Mouse (Mus musculus): ENCODE data around the gene Ric8b. TPM values are rescaled to one million over a fixed set of nuclear protein-coding genes. Genes with fewer than 3 reads are reported as not detected.

Ric8b gene
- total RNA-seq, 2 experiments from 2014 or later: 16.6 to 17.7 TPM

DNA sequence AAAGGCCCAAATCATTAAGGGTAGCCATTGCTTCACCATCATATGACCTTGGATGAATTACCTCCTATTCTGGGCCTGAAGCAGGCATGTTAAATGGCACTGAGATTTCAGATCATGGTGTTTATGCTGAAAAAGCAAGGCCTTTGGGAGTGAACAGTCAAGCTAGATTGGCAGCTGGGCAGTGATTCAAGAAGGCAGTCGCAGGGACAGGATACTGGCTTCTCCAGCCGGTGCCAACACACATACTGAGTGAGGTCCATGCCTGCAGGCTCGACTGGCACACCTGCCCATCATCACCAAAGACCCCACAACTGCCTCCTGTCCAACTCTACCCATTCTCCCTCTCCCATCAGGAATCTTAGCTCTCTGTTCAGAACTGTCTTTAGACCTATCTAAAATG lies 8.9 kb upstream of the Ric8b start:
- ATAC-seq (replicated peaks; ENCODE audit: poor library complexity, severe bottlenecking): no peak

DNA sequence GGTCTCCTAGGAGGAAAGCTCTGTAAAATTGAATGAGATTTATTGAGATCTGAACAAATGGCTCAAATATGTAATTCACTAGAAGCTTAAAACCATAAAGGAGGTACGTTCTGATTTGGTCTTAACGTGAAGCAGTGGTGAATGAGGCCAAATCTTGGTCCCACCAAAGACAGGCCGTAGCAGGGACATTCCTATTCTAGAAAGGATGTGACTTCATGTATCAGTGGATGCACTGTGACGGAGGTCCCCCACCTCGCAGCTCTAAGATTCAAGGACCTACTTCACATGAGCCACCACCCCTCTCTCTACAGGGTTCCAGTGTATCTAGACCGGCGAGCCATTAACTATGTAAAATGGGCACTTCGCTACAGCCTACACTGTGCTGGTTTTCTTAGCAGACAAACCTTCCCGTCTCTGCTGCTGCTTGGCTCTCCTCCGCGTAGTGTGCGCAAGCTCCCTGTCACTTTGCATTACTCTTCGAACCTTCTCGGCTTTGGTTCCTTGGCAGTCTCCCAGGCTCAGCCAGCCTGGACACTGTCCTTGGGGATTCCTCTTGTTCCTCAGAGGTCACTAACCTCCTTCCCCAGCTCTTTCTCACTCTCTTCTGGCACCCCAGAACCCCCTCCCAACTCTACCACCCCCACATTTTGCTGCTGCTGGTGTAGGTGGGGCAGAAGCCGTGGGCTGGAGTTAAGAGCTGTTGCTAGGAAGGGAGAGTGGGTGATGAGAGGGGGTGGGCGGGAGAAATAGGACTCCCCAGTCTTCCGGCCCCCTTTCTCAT lies 8.2 kb upstream of the Ric8b start:
- ATAC-seq (replicated peaks; ENCODE audit: poor library complexity, severe bottlenecking): no peak

DNA sequence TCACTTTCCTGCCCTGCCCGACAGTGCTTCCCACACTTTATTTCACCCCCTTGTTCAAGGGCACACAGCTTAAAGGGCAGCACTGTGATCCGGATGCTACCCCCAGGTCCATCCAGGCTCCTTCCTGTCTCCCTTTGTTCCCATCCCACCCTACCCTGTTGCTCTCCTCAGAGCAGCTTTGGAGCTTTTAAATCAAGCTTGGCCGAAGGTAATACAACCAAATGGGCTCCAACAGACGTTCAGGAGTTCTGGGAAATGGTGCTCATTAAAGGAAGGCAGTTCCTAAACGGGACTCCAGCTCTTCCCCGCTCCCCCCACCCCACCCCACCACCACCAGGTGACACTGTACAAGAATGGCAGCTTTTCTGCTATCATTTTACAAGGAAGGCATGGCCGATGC lies 7.2 kb upstream of the Ric8b start:
- no peak for ATAC-seq (replicated peaks; ENCODE audit: poor library complexity, severe bottlenecking)

DNA sequence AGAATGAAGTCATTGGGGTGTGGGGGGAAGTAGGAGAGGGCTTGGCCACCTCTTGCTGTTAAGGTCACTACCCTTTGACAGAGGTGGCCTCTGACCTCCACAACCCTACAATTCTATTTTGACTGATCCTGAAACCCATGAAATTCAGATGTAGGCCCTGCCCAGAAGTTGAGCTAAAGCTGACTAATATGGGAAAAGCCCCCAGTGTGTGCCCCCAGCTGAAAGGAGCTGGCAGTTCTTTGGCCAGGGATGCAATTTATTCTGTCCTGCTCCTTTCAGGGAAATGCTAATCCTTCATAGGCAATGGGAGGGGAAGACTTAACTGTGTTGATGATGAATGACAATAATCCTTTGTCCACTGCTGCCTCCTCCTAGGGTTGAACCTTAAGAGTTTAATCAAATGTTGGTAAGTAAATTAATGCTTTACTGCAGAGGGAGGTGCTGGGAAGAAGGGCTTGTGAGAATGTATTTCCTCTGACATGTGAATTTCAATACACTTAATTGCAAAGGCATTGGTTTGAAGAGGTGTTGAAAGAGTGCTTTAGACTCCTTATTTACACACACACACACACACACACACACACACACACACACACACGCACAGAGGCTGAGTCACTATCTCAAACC lies 6.5 kb upstream of the Ric8b start:
- no peak for ATAC-seq (replicated peaks; ENCODE audit: poor library complexity, severe bottlenecking)

DNA sequence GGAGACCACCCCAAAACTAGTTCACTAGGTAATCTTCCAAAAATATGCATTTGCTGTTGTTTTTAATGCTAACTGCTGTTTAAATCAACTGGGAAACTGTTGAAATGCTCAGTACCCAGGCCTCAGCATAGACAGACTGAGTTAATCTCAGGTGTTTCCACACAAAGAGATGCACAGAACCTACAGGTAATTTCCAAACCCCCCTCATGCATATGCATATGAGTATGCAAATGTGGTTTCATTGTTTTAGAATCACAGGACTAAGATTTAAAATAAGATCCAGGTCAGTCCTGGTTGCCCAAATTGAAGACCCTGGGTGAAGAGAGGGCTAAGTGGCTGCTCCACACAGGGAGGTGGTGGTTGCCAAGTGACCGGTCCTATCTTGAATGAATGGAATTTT lies 4.3 kb upstream of the Ric8b start:
- no peak for ATAC-seq (replicated peaks; ENCODE audit: poor library complexity, severe bottlenecking)

DNA sequence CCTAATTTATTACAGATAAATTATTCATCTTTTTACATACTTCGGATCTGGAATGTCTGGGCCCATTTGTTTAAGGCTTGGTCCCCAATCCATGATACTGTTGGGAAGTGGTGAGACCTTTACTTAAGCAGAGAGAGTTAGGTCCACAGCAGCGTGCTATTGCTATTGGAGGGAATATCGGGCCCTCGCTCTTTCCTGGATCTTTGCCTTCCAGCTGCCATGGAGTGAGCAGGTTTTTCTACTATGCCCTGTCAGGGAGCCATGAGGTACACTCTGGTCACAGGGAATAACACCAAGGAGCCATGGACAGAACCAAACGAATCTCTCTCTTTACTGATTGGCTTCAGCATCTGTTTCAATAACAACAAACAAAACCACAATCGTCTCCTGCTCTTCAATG lies 1.9 kb upstream of the Ric8b start:
- no peak for ATAC-seq (replicated peaks; ENCODE audit: poor library complexity, severe bottlenecking)

DNA sequence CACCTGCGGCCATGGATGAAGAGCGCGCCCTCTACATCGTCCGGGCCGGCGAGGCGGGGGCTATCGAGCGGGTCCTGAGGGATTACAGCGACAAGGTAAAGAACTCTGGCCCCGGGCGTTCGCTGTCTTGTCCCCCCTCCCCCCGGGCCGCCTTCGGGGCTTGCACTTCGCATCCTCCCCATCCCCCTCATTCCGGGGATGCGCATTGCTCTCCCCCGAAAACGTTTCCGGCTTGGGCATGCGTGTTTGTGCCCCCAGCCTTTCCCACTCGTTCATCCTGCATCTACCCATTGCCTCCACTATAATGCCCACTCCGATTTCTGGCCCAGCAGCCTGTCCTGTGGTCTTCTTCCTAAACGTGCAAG lies 297 bp downstream of the Ric8b start:
- ATAC-seq (replicated peaks; ENCODE audit: poor library complexity, severe bottlenecking): no peak

DNA sequence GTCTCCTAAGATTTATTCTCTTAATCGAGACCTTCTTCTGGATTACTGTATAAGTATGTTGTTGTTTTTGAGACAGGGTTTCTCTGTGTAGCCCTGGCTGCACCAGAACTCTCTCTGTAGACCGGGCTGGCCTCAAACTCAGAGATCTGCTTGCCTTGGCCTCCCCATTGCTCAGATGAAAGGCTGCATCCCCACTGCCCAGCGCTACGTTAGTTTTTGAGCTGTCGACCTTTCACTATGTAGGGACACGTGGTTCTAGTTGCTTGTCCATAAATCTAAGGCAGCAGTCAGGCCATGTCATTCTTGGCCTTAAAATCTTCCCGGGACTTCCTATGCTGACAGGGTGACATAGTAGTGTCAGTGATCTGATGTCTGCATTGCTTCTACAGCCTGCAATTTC lies 8.9 kb downstream of the Ric8b start:
- no peak for ATAC-seq (replicated peaks; ENCODE audit: poor library complexity, severe bottlenecking)

DNA sequence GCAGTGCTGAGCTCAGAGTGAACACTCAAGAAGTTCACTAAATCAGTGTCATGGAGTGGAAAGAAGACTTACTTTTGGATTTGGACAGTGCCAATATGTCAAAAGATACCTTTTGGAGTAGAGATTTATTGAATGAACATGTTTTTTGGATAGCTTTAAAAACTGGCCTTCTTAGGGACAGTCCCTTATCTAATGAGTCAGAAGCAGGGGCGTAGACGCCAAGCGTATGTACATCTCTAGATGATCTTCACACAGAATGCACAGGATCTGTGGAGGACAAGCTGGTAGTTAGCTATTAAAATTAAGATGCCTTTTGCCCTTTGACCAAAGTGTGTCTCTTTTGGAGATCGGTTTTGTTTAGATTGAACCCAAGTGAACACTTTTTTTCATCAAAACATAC lies 9.5 kb downstream of the Ric8b start:
- no peak for ATAC-seq (replicated peaks; ENCODE audit: poor library complexity, severe bottlenecking)

DNA sequence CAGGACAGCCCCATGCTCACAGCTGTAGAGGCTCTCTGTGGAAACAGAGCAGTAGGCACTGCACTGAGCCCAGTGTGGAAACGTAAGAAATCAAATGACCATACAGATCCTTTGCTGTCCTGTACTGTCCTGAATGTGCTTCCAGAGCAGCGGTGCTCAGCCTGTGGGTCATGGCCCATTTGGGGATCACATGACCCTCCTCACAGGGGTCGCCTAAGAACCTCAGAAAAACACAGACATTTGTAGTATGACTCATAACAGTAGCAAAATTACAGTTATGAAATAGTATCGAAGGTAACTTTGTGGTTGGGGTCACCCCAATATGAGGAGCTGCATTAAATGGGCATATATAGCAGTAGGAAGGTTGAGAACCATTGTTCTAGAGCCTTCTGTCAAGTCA lies 11.0 kb downstream of the Ric8b start:
- no peak for ATAC-seq (replicated peaks; ENCODE audit: poor library complexity, severe bottlenecking)

DNA sequence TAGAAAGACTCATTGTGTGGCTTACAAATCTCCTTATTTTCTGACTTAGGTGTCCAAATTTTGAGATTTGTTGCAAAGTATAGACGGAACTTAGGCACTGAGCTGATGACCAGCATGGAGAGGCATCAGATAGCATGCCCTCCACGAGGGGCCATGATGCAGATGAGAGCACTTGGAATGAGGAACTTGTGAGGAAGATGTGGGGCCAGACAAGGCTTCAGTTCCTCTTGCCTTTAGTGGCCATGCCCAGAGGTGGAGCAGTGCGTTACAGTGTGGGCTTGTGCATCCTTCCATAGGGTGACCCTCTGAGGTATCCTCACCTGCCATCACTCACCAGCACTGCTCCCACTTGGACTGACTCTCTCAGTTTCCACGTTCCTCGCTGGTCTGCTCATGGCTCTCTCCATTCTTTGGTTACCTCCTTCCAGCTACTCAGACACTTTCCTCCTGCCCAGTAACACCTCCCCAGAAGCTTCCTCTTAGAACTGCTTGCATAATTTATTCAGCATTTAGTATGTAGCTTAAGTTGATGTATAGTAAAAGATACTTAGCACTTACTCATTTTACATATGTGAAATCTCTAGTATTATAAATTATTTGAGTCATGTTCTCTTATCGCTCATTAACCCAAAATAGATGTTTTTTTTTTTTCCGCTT lies 18.3 kb downstream of the Ric8b start:
- ATAC-seq (replicated peaks; ENCODE audit: poor library complexity, severe bottlenecking): peak; percentile 99

DNA sequence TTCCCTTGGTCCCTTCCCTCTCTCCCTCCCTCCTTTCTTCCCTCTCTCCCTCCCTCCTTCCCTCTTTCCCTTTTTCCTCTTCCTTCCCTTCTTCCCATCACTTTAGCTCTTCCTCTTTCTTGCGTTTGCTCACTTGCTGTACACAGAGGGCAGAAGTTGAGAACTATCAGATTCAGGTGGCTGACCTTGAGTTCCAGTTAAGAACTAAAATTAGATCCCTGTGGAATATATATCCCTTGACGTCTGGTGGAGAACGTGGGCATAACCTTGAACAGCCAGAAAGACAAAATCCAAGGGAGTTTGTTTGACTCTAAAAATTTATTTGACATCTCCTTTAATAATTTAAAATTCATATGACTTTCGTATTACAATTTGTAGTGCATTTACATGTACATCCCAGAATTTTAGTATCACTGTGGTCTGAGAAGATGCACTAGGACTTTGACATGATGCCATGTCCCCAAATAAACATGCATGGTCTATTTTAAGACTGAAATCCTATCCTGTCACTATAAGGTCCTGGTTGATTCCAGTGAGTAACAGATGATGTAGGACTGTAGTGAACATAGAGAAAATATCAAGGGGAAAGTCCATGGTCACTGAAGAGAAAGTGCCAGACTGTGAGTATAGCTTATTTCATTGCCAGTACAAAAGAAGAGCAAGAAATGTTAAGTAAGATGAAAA lies 19.6 kb downstream of the Ric8b start:
- no peak for ATAC-seq (replicated peaks; ENCODE audit: poor library complexity, severe bottlenecking)

DNA sequence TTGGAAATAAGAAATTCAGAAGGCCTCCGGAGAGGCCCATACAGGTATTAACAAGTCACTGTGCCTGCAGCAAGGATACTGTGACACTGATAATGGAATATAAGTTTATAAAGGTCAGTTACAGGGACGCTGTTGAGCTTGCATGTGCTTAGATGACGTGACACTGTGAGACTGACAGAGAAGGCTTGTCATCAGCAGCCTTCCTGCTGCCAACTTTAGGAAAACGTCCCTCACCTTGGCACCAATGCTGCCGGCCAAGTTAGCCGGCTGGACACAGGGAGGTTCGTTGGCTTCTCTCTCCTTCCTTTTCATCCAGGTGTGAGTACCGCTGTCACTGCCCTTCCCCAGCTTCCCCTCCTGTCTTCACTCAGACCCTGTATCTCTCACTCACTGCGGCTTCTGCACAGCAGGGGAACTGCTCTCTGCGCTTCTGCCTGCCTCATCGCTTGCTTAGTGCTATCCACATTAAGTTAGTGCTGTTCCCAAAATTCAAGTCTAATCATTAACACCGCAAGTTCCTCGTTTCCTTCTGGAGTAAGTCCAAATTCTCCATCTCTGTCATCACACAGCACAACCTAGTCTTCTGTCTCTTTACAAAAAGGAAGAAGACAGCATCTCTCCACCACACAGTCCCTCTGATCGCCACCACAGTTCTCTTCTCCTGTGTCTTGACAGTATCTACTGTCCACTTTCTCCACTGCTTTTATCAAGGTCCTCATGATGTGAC lies 20.8 kb downstream of the Ric8b start:
- ATAC-seq (replicated peaks; ENCODE audit: poor library complexity, severe bottlenecking): no peak

DNA sequence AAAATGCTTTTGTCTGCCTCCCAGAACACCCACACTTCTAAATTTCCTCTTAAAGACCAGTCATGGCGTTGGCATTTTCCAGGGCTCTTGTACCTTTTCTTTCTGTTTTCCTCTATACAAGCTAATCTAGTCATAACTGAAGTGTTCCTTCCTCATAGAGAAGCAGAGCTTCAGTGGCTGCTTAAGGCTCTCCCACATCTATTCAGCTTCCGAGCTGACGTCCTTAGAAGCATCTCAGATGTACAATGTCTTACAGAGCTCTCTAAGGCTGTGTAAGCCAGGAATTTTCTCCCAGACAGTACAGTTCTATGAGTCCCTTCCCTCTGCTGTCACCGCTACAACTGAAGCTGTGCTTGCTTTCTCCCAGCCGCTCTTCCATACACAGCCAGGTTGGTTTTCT lies 21.5 kb downstream of the Ric8b start:
- no peak for ATAC-seq (replicated peaks; ENCODE audit: poor library complexity, severe bottlenecking)

DNA sequence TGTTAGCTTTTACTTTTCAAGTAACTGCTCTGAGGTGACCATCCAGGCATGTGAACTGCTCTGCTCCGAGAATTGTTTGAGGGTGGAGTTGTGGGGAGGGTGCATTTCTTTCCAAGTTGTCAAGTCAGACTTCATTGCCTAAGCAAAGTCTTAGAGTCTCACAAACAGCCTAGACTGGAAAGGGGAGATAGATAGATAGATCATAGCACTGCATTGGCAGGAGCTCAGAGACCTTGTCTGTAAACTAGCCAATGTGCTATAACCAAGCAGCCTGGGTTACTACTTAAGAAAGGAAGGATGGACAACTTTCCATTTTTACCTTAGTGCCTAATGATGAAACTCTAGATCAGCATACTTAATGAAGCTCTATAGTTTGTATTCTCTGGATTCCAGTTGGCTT lies 22.9 kb downstream of the Ric8b start:
- no peak for ATAC-seq (replicated peaks; ENCODE audit: poor library complexity, severe bottlenecking)

DNA sequence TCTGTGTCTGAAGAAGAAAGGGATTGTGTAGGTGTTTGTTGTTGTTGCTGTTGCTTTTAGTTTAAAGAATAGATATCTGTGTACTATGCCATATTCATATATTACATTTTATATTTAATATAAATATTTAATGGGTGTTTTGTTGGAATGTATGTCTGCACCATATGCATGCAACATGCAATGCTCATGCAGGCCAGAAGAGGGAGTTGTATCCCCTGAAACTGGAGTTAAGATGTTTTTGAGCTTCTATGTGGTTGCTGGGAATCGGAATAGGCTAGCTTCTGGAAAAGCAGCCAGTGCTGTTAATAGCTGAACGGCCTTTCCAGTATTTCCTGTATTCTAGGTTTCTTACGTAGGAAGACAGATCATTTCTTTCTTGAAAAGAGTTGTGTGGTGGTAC lies 28.3 kb downstream of the Ric8b start:
- ATAC-seq (replicated peaks; ENCODE audit: poor library complexity, severe bottlenecking): no peak

DNA sequence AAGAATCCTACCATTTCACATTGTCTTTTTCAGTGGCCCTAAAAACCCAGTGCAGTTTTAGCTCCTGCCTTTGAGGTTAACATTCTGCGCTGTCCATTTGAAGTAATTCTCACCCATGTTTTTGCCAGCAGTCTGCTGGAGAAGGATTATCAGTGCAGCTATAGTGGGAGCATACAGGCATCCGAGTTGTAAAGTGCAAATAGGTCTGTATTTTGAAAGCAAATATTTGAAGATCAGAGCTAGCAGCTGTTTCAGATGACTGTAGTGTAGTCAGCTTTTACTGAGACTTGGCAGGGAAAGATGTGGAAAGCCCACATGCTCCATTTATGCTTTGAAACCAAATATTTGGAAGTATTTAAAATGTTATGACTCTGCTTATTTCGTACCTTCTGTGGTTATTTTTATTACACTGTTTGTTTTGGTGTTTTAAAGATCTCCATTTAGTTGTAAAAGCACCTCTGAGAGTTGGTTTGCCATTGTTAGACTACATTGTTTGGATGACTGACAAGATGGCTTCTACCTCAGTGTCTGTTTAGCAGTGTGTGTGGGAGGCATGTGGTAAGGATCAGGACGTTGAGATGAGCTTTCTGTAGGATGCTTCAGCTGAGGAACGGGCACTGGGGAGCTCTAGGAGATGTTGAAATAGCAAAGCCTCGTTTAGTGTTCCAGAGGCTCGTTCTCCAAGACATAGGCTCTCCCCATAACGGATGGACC lies 31.7 kb downstream of the Ric8b start:
- ATAC-seq (replicated peaks; ENCODE audit: poor library complexity, severe bottlenecking): no peak

DNA sequence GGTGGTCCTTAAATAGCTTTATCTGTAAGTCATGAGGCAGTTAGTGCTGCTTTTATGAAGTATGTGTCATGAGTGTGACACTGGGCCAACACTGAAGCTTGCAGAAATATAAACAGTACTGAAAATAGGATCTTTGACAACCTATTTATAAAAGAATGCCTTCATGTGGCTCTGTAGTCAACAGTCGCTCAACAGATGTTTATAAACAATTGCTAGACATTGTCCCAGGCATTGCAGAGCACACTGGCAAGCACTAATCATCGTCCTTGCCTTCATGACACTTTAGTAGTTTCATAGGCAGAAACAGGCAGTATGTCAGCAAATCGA lies 32.2 kb downstream of the Ric8b start:
- no peak for ATAC-seq (replicated peaks; ENCODE audit: poor library complexity, severe bottlenecking)

DNA sequence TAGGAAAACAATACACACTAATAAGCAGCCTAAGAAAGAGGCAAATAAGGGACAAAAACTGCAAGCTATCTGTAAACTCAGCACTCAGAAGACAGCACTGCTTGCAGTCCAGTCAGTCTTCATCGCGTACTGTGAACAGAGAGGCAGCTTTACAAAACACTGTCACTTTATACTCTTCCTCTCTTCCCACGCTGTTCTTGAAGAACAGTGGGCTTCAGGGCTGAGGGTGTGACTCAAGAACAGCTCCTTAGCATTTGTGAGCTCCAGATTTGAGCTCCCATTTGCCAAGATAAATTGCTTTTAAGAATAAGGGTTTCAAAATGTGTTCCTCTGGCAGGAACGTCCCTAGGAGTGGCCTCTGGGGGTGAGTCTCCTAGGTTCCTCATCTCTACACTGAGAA lies 33.0 kb downstream of the Ric8b start:
- ATAC-seq (replicated peaks; ENCODE audit: poor library complexity, severe bottlenecking): no peak

DNA sequence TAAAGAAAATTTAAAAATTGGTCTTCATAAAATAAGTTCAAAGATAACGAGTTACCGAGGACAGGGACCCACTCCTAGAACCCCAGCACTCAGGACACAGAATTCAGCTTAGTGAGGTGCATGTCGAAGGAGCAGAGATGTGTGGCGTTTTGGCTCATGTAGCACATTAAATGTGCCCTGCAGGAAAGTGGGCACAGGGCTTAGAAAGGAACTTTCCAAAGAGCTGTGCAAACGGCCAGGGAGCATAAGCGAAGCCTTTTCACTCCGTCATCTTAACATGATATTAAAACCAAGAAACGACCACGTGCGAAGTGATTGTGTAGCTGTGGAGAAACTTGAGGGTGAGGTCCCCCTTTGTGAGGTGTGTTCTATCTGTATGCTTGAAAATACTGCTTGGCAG lies 36.8 kb downstream of the Ric8b start:
- ATAC-seq (replicated peaks; ENCODE audit: poor library complexity, severe bottlenecking): no peak

All from granulocyte monocyte progenitor cell, adult 5-6 weeks (primary cell).